Comparison of ENCODE assay signal across 13 mouse cellular contexts in the genomic region with DNA sequence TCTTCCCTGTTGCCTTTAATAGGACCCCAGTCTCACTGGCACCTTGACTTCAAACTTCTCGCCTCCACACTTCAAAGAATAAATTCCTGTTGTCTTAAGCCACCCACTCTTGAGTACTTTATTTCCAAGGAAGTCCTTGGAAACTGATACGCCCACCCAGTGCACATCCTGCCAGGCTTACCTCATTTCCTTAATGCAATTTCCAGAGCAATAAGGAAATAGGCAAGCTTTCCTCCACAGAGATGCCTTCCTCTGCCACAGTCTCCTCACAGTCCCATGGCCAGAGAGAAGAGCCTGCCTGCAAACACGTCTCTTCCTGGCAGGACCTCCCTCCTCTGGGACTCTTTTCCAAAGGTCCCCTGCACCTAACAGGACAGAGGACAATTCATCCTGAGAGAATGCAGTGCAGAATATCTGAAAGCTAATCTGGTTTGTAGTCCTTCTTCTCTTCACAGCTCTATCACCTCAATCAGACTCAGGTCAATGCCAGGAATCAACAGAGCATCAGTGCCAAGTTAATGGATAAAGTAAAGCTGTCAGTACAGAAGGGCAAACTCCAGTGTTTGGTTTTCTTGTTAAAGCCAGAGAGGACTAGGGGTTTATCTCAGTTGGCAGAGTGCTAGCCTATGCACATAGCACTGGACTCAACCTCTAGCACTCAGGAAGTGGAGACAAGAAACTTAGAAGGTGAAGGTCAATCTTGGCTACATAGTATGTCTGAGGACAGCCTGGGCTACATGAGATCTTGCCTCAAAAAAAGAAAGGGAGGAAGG.
A peak's percentile ranks its signal among the peaks of the same experiment; 100 is the strongest.
DNase-seq lines count a peak whose midpoint lies in the region; ATAC-seq and TF ChIP-seq lines count a peak whose summit lies in the region.
"Had no signal": no experiment of that assay in that cellular context is flagged by ENCODE, and none has a peak within 500 bp of the region (broad histone marks: within the 10 kb centered on the region; RNA-seq: fewer than 3 reads in every experiment).

No protein-coding gene starts in this region.

- TF ChIP-seq POLR2A in cortical plate, adult 2 months (IDR thresholded peaks at IDR 0.05; ENCODE audit: extremely low read depth, insufficient read depth, low read length), result no peak

- H3K4me3 ChIP-seq in heart, embryonic 12.5 days, result no peak overlapping the region
- no peak overlapping the region for H3K4me3 ChIP-seq in heart, embryonic 11.5 days (ENCODE audit: low read depth, low read length)
- H3K4me3 ChIP-seq in cortical plate, adult 2 months (ENCODE audit: insufficient read depth, low read length), result no peak overlapping the region
- H3K4me3 ChIP-seq in lung, embryonic 15.5 days, result no peak overlapping the region
- H3K4me3 ChIP-seq in hindbrain, embryonic 13.5 days, result no peak overlapping the region
- no peak overlapping the region for H3K4me3 ChIP-seq in hindbrain, embryonic 16.5 days (ENCODE audit: low read length)
- H3K4me3 ChIP-seq: erythroblast, embryonic 14.5 days; midbrain, embryonic 12.5 days had no signal

- 54% methylated on average over 3 of the region's 3 CpGs for WGBS in heart, embryonic 12.5 days
- 57% methylated on average over 3 of the region's 3 CpGs for WGBS in heart, embryonic 11.5 days (ENCODE audit: insufficient replicate concordance)
- 46% methylated on average over 3 of the region's 3 CpGs for WGBS in lung, embryonic 15.5 days
- 80% methylated on average over 3 of the region's 3 CpGs for WGBS in hindbrain, embryonic 13.5 days
- WGBS in hindbrain, embryonic 16.5 days, result 82% methylated on average over 3 of the region's 3 CpGs

- TF ChIP-seq CTCF in cortical plate, adult 2 months (IDR thresholded peaks at IDR 0.05; ENCODE audit: extremely low read depth, insufficient read depth, low read length), result no peak

- H3K4me2 ChIP-seq in heart, embryonic 12.5 days, result no peak overlapping the region
- no peak overlapping the region for H3K4me2 ChIP-seq in heart, embryonic 11.5 days
- no peak overlapping the region for H3K4me2 ChIP-seq in lung, embryonic 15.5 days
- no peak overlapping the region for H3K4me2 ChIP-seq in hindbrain, embryonic 13.5 days
- H3K4me2 ChIP-seq in hindbrain, embryonic 16.5 days (ENCODE audit: low read length), result no peak overlapping the region
- H3K4me2 ChIP-seq: midbrain, embryonic 12.5 days had no signal

- H3K9ac ChIP-seq in heart, embryonic 12.5 days, result no peak overlapping the region
- H3K9ac ChIP-seq in heart, embryonic 11.5 days (ENCODE audit: low read depth, low read length), result no peak overlapping the region
- no peak overlapping the region for H3K9ac ChIP-seq in lung, embryonic 15.5 days
- no peak overlapping the region for H3K9ac ChIP-seq in hindbrain, embryonic 13.5 days
- H3K9ac ChIP-seq in hindbrain, embryonic 16.5 days (ENCODE audit: low read depth, low read length), result no peak overlapping the region
- H3K9ac ChIP-seq: midbrain, embryonic 12.5 days had no signal

- H3K27me3 ChIP-seq in heart, embryonic 12.5 days (replicated peaks), result no peaks in the 10 kb centered on the region
- H3K27me3 ChIP-seq in heart, embryonic 11.5 days (ENCODE audit: control insufficient read depth, insufficient read depth, low read length), result no peaks in the 10 kb centered on the region
- H3K27me3 ChIP-seq in lung, embryonic 15.5 days, result no peaks in the 10 kb centered on the region
- H3K27me3 ChIP-seq in hindbrain, embryonic 13.5 days, result no peaks in the 10 kb centered on the region
- no peaks in the 10 kb centered on the region for H3K27me3 ChIP-seq in hindbrain, embryonic 16.5 days (replicated peaks; ENCODE audit: control insufficient read depth, insufficient read depth, low read length)
- H3K27me3 ChIP-seq: midbrain, embryonic 12.5 days had no signal

- H3K4me1 ChIP-seq in heart, embryonic 12.5 days (replicated peaks), result peaks cover 26% of the 10 kb centered on the region
- H3K4me1 ChIP-seq in heart, embryonic 11.5 days (ENCODE audit: control insufficient read depth, insufficient read depth, low read length), result no peaks in the 10 kb centered on the region
- H3K4me1 ChIP-seq in cortical plate, adult 2 months (ENCODE audit: control insufficient read depth, insufficient read depth, low read length), result peaks cover 19% of the 10 kb centered on the region
- peaks cover 23% of the 10 kb centered on the region for H3K4me1 ChIP-seq in lung, embryonic 15.5 days
- H3K4me1 ChIP-seq in hindbrain, embryonic 13.5 days (replicated peaks), result no peaks in the 10 kb centered on the region
- no peaks in the 10 kb centered on the region for H3K4me1 ChIP-seq in hindbrain, embryonic 16.5 days (ENCODE audit: control insufficient read depth, insufficient read depth, low read depth, low read length)
- H3K4me1 ChIP-seq: midbrain, embryonic 12.5 days had no signal

- peak; percentile 45 for ATAC-seq in heart, embryonic 12.5 days (ENCODE audit: insufficient number of reproducible peaks, low FRiP score)
- ATAC-seq in heart, embryonic 11.5 days (replicated peaks; ENCODE audit: insufficient number of reproducible peaks, low FRiP score, low TSS enrichment), result no peak
- ATAC-seq in lung, embryonic 15.5 days (ENCODE audit: borderline replicate concordance, extremely low read depth, low FRiP score, low TSS enrichment), result no peak
- no peak for ATAC-seq in hindbrain, embryonic 13.5 days (ENCODE audit: low FRiP score)
- no peak for ATAC-seq in hindbrain, embryonic 16.5 days
- ATAC-seq: activated CD4-positive, CD25-positive, alpha-beta regulatory T cell, adult 4 months; inflammation-experienced regulatory T-cells, adult 6 months had no signal

- DNase-seq in kidney, adult 9 months, result peak; percentile 84
- DNase-seq in layer of hippocampus, postnatal 36 days, result no peak
- DNase-seq: cerebellum, adult 2 months had no signal

- 0 out of 2 replicates have a peak overlapping the region, but pooled peaks have one; percentile 24 for H3K27ac ChIP-seq in heart, embryonic 12.5 days (ENCODE audit: poor library complexity, severe bottlenecking)
- no peak overlapping the region for H3K27ac ChIP-seq in heart, embryonic 11.5 days (ENCODE audit: low read depth, low read length)
- H3K27ac ChIP-seq in cortical plate, adult 2 months (ENCODE audit: insufficient read depth, low read length), result peak overlapping the region; percentile 35; the same call in 1 of the 2 replicates
- peak overlapping the region; percentile 60; the same call in 1 of the 2 replicates for H3K27ac ChIP-seq in lung, embryonic 15.5 days
- no peak overlapping the region for H3K27ac ChIP-seq in hindbrain, embryonic 13.5 days
- no peak overlapping the region for H3K27ac ChIP-seq in hindbrain, embryonic 16.5 days (ENCODE audit: low read depth, low read length)
- H3K27ac ChIP-seq: midbrain, embryonic 12.5 days had no signal

- H3K36me3 ChIP-seq in heart, embryonic 12.5 days, result no peaks in the 10 kb centered on the region
- no peaks in the 10 kb centered on the region for H3K36me3 ChIP-seq in heart, embryonic 11.5 days (ENCODE audit: control insufficient read depth, insufficient read depth, low read length)
- no peaks in the 10 kb centered on the region for H3K36me3 ChIP-seq in lung, embryonic 15.5 days
- no peaks in the 10 kb centered on the region for H3K36me3 ChIP-seq in hindbrain, embryonic 13.5 days
- H3K36me3 ChIP-seq in hindbrain, embryonic 16.5 days (ENCODE audit: control insufficient read depth, insufficient read depth, low read length), result no peaks in the 10 kb centered on the region
- H3K36me3 ChIP-seq: midbrain, embryonic 12.5 days had no signal

- H3K9me3 ChIP-seq in heart, embryonic 12.5 days (replicated peaks), result peaks cover 5% of the 10 kb centered on the region; the same call in 1 of the 2 replicates
- H3K9me3 ChIP-seq in heart, embryonic 11.5 days (replicated peaks; ENCODE audit: control insufficient read depth, low read length), result no peaks in the 10 kb centered on the region
- no peaks in the 10 kb centered on the region for H3K9me3 ChIP-seq in lung, embryonic 15.5 days
- no peaks in the 10 kb centered on the region for H3K9me3 ChIP-seq in hindbrain, embryonic 13.5 days
- no peaks in the 10 kb centered on the region for H3K9me3 ChIP-seq in hindbrain, embryonic 16.5 days (ENCODE audit: control insufficient read depth, low read length)
- H3K9me3 ChIP-seq: midbrain, embryonic 12.5 days had no signal

Comparison
In these comparisons a context has a peak if more than half of its experiments do, and no peak if none do; other contexts are left out.
1. H3K27ac ChIP-seq: peak in heart, embryonic 12.5 days (single experiment), cortical plate, adult 2 months (single experiment) and lung, embryonic 15.5 days (single experiment); none in heart, embryonic 11.5 days (single experiment), hindbrain, embryonic 13.5 days (single experiment) and hindbrain, embryonic 16.5 days (single experiment).